ENCODE assay signal across 1 mouse cellular context in genomic region chr10:117272023-117272422, GRCm38 (mm10).
TF ChIP-seq lines count a peak whose summit lies in the region.

No protein-coding gene starts in this region.

TF ChIP-seq in MEL, 35 proteins besides CTCF, POLR2A, EP300 and RAD21:
- peak; percentile 71 for TF ChIP-seq SMC3 (IDR thresholded peaks at IDR 0.05; ENCODE audit: low read depth, low read length)
- TF ChIP-seq UBTF (IDR thresholded peaks at IDR 0.05; ENCODE audit: borderline replicate concordance, insufficient read depth, low read depth, low read length), result no peak
- TF ChIP-seq ZC3H11A (IDR thresholded peaks at IDR 0.05; ENCODE audit: low read depth, low read length), result peak; percentile 46
- TF ChIP-seq ELF1 (IDR thresholded peaks at IDR 0.05; ENCODE audit: low read depth, low read length), result no peak
TF ChIP-seq in MEL: peak in this region for 2.
